24 mouse cellular contexts compared by ENCODE assay signal in genomic region chr15:36889072-36889471, GRCm38 (mm10).
DNase-seq lines count a peak whose midpoint lies in the region; ATAC-seq and TF ChIP-seq lines count a peak whose summit lies in the region.
"Had no signal": no experiment of that assay in that cellular context is flagged by ENCODE, and none has a peak within 500 bp of the region (broad histone marks: within the 10 kb centered on the region; RNA-seq: fewer than 3 reads in every experiment).

No protein-coding gene starts in this region.

- H3K4me3 ChIP-seq in layer of hippocampus, adult 2 months, result no peak overlapping the region
- H3K4me3 ChIP-seq in midbrain, embryonic 11.5 days (ENCODE audit: low read depth, low read length), result no peak overlapping the region
- H3K4me3 ChIP-seq in midbrain, embryonic 15.5 days, result no peak overlapping the region
- no peak overlapping the region for H3K4me3 ChIP-seq in intestine, embryonic 15.5 days (replicated peaks)
- no peak overlapping the region for H3K4me3 ChIP-seq in forebrain, embryonic 12.5 days (replicated peaks)
- H3K4me3 ChIP-seq: forebrain, embryonic 15.5 days; heart, embryonic 15.5 days; hindbrain, embryonic 10.5 days; limb, embryonic 12.5 days; neural tube, embryonic 15.5 days had no signal

- no peaks in the 10 kb centered on the region for H3K36me3 ChIP-seq in midbrain, embryonic 11.5 days (ENCODE audit: control insufficient read depth, insufficient read depth, low read length)
- no peaks in the 10 kb centered on the region for H3K36me3 ChIP-seq in midbrain, embryonic 15.5 days (replicated peaks)
- H3K36me3 ChIP-seq in intestine, embryonic 15.5 days, result no peaks in the 10 kb centered on the region
- H3K36me3 ChIP-seq in forebrain, embryonic 12.5 days (replicated peaks), result no peaks in the 10 kb centered on the region
- H3K36me3 ChIP-seq: forebrain, embryonic 15.5 days; G1E; heart, embryonic 15.5 days; hindbrain, embryonic 10.5 days; limb, embryonic 12.5 days; neural tube, embryonic 15.5 days had no signal

- no peak overlapping the region for H3K9ac ChIP-seq in midbrain, embryonic 11.5 days (ENCODE audit: low read length)
- no peak overlapping the region for H3K9ac ChIP-seq in midbrain, embryonic 15.5 days
- H3K9ac ChIP-seq in intestine, embryonic 15.5 days, result no peak overlapping the region
- no peak overlapping the region for H3K9ac ChIP-seq in forebrain, embryonic 12.5 days
- H3K9ac ChIP-seq: forebrain, embryonic 15.5 days; heart, embryonic 15.5 days; limb, embryonic 12.5 days; liver, embryonic 14.5 days; neural tube, embryonic 15.5 days had no signal

- peak; percentile 15; the same call in 1 of the 2 replicates for TF ChIP-seq CTCF in layer of hippocampus, adult 2 months (conservative IDR thresholded peaks at IDR 0.05)

- no peaks in the 10 kb centered on the region for H3K27me3 ChIP-seq in midbrain, embryonic 11.5 days (ENCODE audit: control insufficient read depth, insufficient read depth, low read length)
- no peaks in the 10 kb centered on the region for H3K27me3 ChIP-seq in midbrain, embryonic 15.5 days (replicated peaks)
- H3K27me3 ChIP-seq in intestine, embryonic 15.5 days (replicated peaks), result no peaks in the 10 kb centered on the region
- peaks cover 19% of the 10 kb centered on the region for H3K27me3 ChIP-seq in forebrain, embryonic 12.5 days
- H3K27me3 ChIP-seq: forebrain, embryonic 15.5 days; heart, embryonic 15.5 days; neural tube, embryonic 15.5 days; Patski had no signal

- DNase-seq in layer of hippocampus, adult 2 months (ENCODE audit: low spot score in 2 of 2), result no peak
- DNase-seq in layer of hippocampus, adult 9-11 months, result no peak
- DNase-seq in midbrain, embryonic 11.5 days (ENCODE audit: low spot score, missing footprints), result peak; percentile 68
- no peak for DNase-seq in frontal cortex, adult 2 months (ENCODE audit: extremely low spot score in 1 of 2, low spot score in 1 of 2)
- DNase-seq: adrenal gland, postnatal 36 days; cerebellum, adult 9-10 months; kidney, adult 8-10 months; kidney, postnatal 14 days; layer of hippocampus, postnatal 36 days; thymus, adult 2 months; thymus, postnatal 4 days had no signal

- WGBS in midbrain, embryonic 11.5 days, result 72% methylated on average over 3 of the region's 3 CpGs
- 84% methylated on average over 3 of the region's 3 CpGs for WGBS in midbrain, embryonic 15.5 days
- 64% methylated on average over 3 of the region's 3 CpGs for WGBS in intestine, embryonic 15.5 days
- WGBS in forebrain, embryonic 12.5 days, result 77% methylated on average over 3 of the region's 3 CpGs

- H3K4me1 ChIP-seq in midbrain, embryonic 11.5 days (ENCODE audit: control insufficient read depth, insufficient read depth, low read length), result peaks cover 4% of the 10 kb centered on the region; the same call in 1 of the 2 replicates
- H3K4me1 ChIP-seq in midbrain, embryonic 15.5 days, result peaks cover 16% of the 10 kb centered on the region
- peaks cover 31% of the 10 kb centered on the region for H3K4me1 ChIP-seq in intestine, embryonic 15.5 days (replicated peaks)
- peaks cover 10% of the 10 kb centered on the region for H3K4me1 ChIP-seq in forebrain, embryonic 12.5 days

- no peaks in the 10 kb centered on the region for H3K9me3 ChIP-seq in midbrain, embryonic 11.5 days (ENCODE audit: control insufficient read depth, low read length)
- H3K9me3 ChIP-seq in midbrain, embryonic 15.5 days, result no peaks in the 10 kb centered on the region
- H3K9me3 ChIP-seq in intestine, embryonic 15.5 days, result no peaks in the 10 kb centered on the region
- no peaks in the 10 kb centered on the region for H3K9me3 ChIP-seq in forebrain, embryonic 12.5 days
- H3K9me3 ChIP-seq: forebrain, embryonic 15.5 days; G1E; heart, embryonic 15.5 days; hindbrain, embryonic 10.5 days; limb, embryonic 12.5 days; neural tube, embryonic 15.5 days had no signal

- no peak for ATAC-seq in midbrain, embryonic 11.5 days (ENCODE audit: low FRiP score)
- ATAC-seq in midbrain, embryonic 15.5 days (replicated peaks), result no peak
- ATAC-seq in intestine, embryonic 15.5 days, result 0 out of 2 replicates have a peak, but pooled peaks have one; percentile 24
- ATAC-seq in forebrain, embryonic 12.5 days (ENCODE audit: low FRiP score), result no peak
- ATAC-seq: CD4-positive, CD25-positive, alpha-beta regulatory T cell, adult 4 months; forebrain, embryonic 15.5 days; hindbrain, embryonic 16.5 days; Patski had no signal

- no peak overlapping the region for H3K4me2 ChIP-seq in midbrain, embryonic 11.5 days
- H3K4me2 ChIP-seq in midbrain, embryonic 15.5 days, result no peak overlapping the region
- H3K4me2 ChIP-seq in intestine, embryonic 15.5 days (replicated peaks), result no peak overlapping the region
- H3K4me2 ChIP-seq in forebrain, embryonic 12.5 days, result no peak overlapping the region
- H3K4me2 ChIP-seq: forebrain, embryonic 15.5 days; heart, embryonic 15.5 days; limb, embryonic 12.5 days; neural tube, embryonic 15.5 days had no signal

- H3K27ac ChIP-seq in layer of hippocampus, adult 2 months, result no peak overlapping the region
- no peak overlapping the region for H3K27ac ChIP-seq in midbrain, embryonic 11.5 days (ENCODE audit: low read depth, low read length)
- no peak overlapping the region for H3K27ac ChIP-seq in midbrain, embryonic 15.5 days
- H3K27ac ChIP-seq in intestine, embryonic 15.5 days, result no peak overlapping the region
- H3K27ac ChIP-seq in forebrain, embryonic 12.5 days, result no peak overlapping the region
- H3K27ac ChIP-seq: forebrain, embryonic 15.5 days; heart, embryonic 15.5 days; hindbrain, embryonic 10.5 days; limb, embryonic 12.5 days; liver, embryonic 14.5 days; neural tube, embryonic 15.5 days had no signal
